Mouse (Mus musculus) right cerebral cortex, postnatal 10 days (tissue): ENCODE data around the gene Prdx4.
A peak's percentile ranks its signal among the peaks of the same experiment; 100 is the strongest.
"Not testable (repeated sequence)": the region's sequence is repeated elsewhere in the genome, so short reads cannot be mapped to it uniquely, and the experiment has no call there.

Experiments used
- DNase-seq, 2 experiments: peaks; one replicate each; pipeline ENCODE4 v3.0.0; 2021; ENCODE audit warnings: low spot score in 2 of 2

The Prdx4 gene

DNA sequence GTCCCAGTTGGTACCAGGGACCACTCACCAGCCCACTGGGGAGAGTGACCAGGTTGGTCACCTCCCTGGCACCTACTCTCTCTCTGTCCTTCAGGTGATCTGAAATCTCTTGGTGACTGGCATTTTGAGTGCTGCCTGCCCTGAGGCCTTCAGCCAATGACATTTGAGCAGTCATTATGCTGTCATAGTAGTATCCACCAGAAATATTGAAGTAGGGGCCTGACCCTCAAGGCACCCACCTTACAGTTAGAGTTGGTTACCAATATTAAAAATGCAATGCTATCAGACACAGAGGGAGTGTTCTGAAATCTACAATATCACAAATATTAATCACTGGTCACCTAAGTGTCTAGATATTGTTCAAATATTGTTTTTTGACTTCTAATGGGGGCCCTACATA lies at the start of gene Prdx4:
Gene Prdx4, minus strand, starts transcription at position 101 of the 400 bp plus-strand sequence.
- DNase-seq: no peak

DNA sequence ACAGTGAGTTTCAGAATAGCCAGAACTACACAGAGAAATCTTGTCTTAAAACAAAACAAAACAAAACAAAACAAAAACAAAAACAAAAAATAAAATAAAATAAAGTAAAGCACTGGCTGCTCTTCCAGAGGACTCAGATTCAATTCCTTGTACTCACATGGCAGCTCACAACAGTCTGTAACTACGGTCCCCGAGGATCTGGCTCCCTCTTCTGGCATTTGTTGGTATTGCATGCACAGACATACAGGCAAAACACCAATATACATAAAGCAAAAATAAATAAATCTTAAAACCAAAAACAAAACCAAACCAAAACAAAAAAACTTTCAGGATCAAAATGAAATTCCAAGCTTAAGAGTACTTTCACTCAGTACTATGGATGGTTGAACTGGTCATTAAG lies 36.0 kb upstream of the Prdx4 start:
- peak in 1 of 2 experiments; percentile 24 for DNase-seq

GRCm38 (mm10) chrX:155375458-155375857 lies 34.9 kb upstream of the Prdx4 start:
- DNase-seq: no peak

DNA sequence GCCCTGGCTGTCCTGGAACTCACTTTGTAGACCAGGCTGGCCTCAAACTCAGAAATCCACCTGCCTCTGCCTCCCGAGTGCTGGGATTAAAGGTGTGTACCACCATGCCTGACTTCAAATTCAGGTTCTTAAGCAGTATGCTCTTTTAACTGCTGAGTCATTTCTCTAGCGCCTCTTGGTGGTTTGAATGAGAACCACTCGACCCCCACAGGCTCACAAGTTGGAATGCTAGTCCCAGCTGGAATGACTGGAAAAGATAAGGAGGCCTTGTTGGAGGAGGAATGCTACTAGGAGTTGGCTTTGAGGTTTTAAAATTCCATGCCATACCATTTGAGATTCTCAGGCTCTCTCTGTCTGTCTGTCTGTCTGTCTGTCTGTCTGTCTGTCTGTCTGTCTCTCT lies 29.6 kb upstream of the Prdx4 start:
- DNase-seq: not testable (repeated sequence)

- no peak for DNase-seq
These were observed 24.5 kb upstream of the Prdx4 start for GRCm38 (mm10) chrX:155365095-155365494.

- no peak for DNase-seq
These were observed 5.7 kb upstream of the Prdx4 start for GRCm38 (mm10) chrX:155346249-155346648.

- DNase-seq: peak; percentile 82 to 84
These were observed 2.4 kb downstream of the Prdx4 start for GRCm38 (mm10) chrX:155337905-155338721.

GRCm38 (mm10) chrX:155337567-155337904 lies 3.0 kb downstream of the Prdx4 start:
- no peak for DNase-seq

DNA sequence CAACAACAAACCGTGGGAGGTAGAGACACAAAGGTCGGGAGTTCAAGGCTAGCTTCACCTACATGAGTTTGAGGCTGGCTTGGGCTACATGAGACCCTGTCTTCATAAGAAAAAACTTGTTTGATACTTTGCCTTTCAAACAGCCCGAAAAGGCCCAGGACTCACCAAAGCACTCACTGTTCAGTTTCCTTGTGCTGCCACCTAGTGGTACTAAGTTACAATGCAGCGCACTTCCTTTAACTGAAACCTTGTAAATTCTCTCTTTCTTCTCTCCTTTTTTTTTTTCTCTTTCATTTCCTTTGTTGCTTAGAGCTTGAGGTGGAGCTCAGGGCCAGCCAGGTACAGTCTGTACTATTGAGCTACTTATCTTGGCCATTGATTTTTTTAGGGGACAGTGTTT lies 22.5 kb downstream of the Prdx4 start:
- peak; percentile 26 to 37 for DNase-seq

GRCm38 (mm10) chrX:155306390-155306789 lies 34.2 kb downstream of the Prdx4 start:
- DNase-seq: no peak

DNA sequence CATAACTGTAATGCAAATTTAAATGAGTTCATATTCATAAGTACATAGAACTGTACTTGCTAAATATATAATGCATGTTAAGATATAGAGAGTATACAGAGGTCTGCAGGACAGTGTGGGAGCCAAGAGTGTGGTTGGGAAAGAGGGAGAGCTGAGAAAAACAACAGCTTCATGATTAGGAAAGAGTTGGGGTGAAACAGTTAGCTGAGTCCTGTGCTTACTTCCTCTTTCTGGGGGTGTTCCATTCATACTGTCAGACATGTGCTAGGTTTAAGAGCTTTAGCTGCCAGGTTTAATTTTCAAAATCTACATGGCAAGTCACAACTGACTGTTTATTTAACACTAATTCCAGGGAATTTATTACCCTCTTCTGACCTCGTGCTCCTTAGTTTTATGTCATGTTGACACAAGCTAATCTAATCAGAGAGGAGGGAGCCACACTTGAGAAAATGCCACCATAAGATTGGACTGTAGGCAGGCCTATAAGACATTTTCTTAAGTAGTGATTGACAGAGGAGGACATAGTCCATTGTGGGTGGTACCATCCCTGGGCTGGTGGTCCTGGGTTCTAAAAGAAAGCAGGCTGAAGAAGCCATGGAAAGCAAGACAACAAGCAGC lies 60.0 kb downstream of the Prdx4 start:
- no peak for DNase-seq

DNA sequence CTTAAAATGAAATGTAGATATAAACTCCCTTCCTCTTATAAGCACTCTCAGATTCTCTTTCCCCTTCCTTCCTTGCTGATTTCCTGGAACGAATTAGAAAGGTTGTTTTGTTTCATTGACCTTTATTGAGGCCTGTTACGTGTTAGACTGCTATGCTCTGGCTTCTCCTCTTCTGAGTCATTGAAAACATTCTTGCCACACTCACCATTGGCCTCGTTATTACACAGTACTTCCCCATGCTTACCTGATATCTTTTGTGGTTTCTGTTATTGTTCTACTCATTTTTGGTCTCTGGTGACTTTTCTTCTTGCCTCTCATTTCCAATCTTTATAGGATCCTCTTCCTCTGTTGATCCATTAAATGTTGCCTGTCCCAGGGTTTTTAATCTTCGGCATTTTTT lies 62.1 kb downstream of the Prdx4 start:
- no peak for DNase-seq
